Mouse (Mus musculus) liver, postnatal 0 days (tissue): ENCODE data around the gene Calm5.

ENCODE experiments used
- CTCF ChIP-seq: sonication (generic); IDR thresholded peaks from 2 replicates; pipeline ENCODE4 v1.5.1; 2016; ENCODE audit warnings: antibody characterized with exemption, low read depth
- EP300 ChIP-seq: IDR thresholded peaks from 2 replicates; pipeline ENCODE4 v1.6.1; 2016; ENCODE audit warnings: antibody characterized with exemption, low read depth, mild to moderate bottlenecking

GRCm38 (mm10) chr13:3877185-3877584, 23.2 kb downstream of the Calm5 start:
- TF ChIP-seq EP300 = no peak
- TF ChIP-seq CTCF = no peak
